Mouse (Mus musculus) gastrocnemius, adult 18-20 months (tissue): ENCODE data around the gene C1qtnf3. TPM values are rescaled to one million over a fixed set of nuclear protein-coding genes. Genes with fewer than 3 reads are reported as not detected.

Experiments used
- total RNA-seq, 2 experiments: library from RNA; stranded (reverse); gene quantifications; 2 replicates each; pipeline ENCODE4 v1.2.3; 2021

The C1qtnf3 gene
- total RNA-seq, 2 experiments from 2014 or later: 0.71 to 0.74 TPM

Other genes starting within 250 kb of the C1qtnf3 start
- 1 to 10 TPM; 5.5 to 7.0 TPM for gene Rai14, start 237.7 kb upstream of the C1qtnf3 start, total RNA-seq
- 10 to 100 TPM; 16.7 to 17.0 TPM for gene Amacr, start 29.4 kb downstream of the C1qtnf3 start, total RNA-seq
- under 1 TPM in 1 of 2 experiments, not detected in 1; 0.11 TPM for gene Slc45a2, start 48.4 kb downstream of the C1qtnf3 start, total RNA-seq
- not detected for gene Rxfp3, start 85.7 kb downstream of the C1qtnf3 start, total RNA-seq
- gene Adamts12, start 112.5 kb downstream of the C1qtnf3 start, total RNA-seq: 1 to 10 TPM; 1.4 to 1.9 TPM